Mouse (Mus musculus): Measurements from ENCODE around the gene Arid2.
"Not testable (repeated sequence)": the region's sequence is repeated elsewhere in the genome, so short reads cannot be mapped to it uniquely, and the experiment has no call there.

Gene Arid2

DNA sequence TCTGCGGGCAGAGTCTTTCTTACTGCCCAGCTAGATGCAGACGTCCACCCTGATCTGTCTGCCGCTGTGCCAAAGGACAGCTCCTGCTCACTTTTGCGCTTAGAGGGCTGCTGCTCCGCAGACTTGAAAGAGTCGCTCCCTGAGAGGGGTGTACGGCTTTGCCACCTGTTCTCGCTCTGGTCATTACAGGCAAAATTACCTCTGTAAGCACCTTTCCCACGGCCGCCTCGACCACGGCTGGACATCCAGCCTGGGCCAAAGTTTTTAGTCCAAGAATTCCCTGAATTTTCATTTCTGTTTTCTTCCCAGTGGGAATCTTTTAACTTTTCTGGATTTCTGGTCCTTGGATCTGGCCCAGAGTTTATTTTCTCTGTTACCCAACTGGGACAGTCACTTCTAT lies 130.8 kb downstream of the Arid2 start:
- no peak for DNase-seq (ENCODE audit: low spot score)

- no peak for DNase-seq (ENCODE audit: low spot score)
These were observed 132.6 kb downstream of the Arid2 start for GRCm38 (mm10) chr15:96419920-96420319.

DNA sequence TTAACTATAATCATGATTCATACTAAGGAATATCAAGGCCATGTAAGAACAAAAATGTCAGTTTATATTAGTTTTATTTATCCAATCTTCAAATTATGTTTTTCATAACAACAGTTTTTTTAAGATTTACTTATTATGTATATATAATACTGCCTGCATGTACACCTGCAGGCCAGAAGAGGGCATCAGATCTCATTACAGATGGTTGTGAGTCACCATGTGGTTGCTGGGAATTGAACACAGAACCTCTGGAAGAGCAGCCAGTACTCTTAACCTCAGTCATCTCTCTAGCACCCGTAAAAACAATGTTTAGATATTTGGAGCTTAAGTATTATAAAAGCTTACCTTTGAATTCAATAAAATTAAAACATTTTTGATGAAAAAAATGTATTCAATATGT lies 146.9 kb downstream of the Arid2 start:
- no peak for DNase-seq (ENCODE audit: low spot score)

- DNase-seq (ENCODE audit: low spot score), result not testable (repeated sequence)
These were observed 154.2 kb downstream of the Arid2 start for GRCm38 (mm10) chr15:96441480-96441879.

DNA sequence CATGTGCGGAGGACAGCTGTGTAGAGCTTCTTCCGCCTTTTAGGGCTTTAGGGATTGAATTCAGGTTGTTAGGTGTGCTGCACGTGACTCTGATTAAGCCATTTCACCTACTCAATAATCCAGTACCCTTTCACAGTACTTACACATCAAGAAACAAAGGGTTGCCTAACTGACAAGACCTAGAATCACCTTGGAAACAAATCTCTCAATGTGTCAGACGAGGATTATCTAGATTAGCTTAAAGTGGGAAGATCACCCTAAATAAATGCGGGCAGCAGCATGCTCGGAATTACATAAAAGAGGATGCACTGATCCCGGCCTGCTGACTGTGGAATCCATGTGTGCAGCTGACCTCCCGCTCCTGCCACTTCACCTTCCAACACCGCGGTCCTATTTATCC lies 159.5 kb downstream of the Arid2 start:
- DNase-seq (ENCODE audit: low spot score), result no peak

DNA sequence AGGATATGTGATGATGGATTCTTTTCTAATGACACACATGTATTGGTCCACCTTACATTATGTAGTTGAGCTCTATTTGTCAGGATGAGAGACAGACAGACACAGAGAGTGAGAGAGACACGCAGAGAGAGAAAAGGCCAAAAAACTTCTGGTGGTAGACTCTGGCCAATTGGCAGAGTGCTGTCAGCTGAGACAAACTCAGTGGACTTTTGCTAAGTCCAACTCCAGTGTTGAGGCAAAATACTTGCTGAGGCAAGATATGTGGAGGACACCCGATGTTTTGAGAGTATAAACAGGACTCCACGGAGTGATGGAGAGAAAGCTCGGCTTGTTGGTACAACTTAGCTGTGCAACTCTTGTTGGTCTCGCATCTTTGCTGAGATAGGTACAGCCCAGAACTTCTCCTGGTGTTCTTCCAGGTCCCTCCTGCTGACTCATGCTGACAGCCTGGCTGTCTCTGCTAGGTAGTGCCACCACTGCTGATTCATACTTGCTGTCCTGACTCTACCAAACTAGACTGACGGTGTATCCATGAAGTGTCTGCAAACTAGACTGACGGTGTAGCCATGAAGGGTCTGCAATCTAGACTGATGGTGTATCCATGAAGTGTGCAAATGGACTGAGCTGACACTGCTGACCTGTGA lies 161.5 kb downstream of the Arid2 start:
- no peak for DNase-seq (ENCODE audit: low spot score)

- no peak for DNase-seq (ENCODE audit: low spot score)
These were observed 166.0 kb downstream of the Arid2 start for GRCm38 (mm10) chr15:96453346-96453745.
